Mouse (Mus musculus): ENCODE data around the gene Acy3.
"Not testable (repeated sequence)": the region's sequence is repeated elsewhere in the genome, so short reads cannot be mapped to it uniquely, and the experiment has no call there.

The Acy3 gene

GRCm38 (mm10) chr19:3986334-3986733 lies at the start of gene Acy3:
Gene Acy3 (plus strand): TSS chr19:3986570.
- no peak for DNase-seq

GRCm38 (mm10) chr19:3942315-3942714 lies 44.1 kb upstream of the Acy3 start:
- no peak for DNase-seq

- peak; percentile 63 to 68 for DNase-seq
These were observed 43.2 kb upstream of the Acy3 start for GRCm38 (mm10) chr19:3942986-3943735.

- peak; percentile 77 for DNase-seq
These were observed 40.4 kb upstream of the Acy3 start for GRCm38 (mm10) chr19:3945872-3946564.

GRCm38 (mm10) chr19:3946715-3947114 lies 39.7 kb upstream of the Acy3 start:
- DNase-seq: peak; percentile 67

- no peak for DNase-seq
These were observed 38.6 kb upstream of the Acy3 start for GRCm38 (mm10) chr19:3947813-3948212.

GRCm38 (mm10) chr19:3948546-3948945 lies 37.8 kb upstream of the Acy3 start:
- no peak for DNase-seq

- DNase-seq: no peak
These were observed 36.0 kb upstream of the Acy3 start for GRCm38 (mm10) chr19:3950331-3950730.

GRCm38 (mm10) chr19:3951461-3951860 lies 34.9 kb upstream of the Acy3 start:
- DNase-seq: no peak

GRCm38 (mm10) chr19:3952099-3952498 lies 34.3 kb upstream of the Acy3 start:
- no peak for DNase-seq

GRCm38 (mm10) chr19:3955033-3955432 lies 31.3 kb upstream of the Acy3 start:
- DNase-seq: no peak

- no peak for DNase-seq
These were observed 30.6 kb upstream of the Acy3 start for GRCm38 (mm10) chr19:3955804-3956203.

- DNase-seq: not testable (repeated sequence)
These were observed 28.9 kb upstream of the Acy3 start for GRCm38 (mm10) chr19:3957296-3958036.

GRCm38 (mm10) chr19:3958470-3958869 lies 27.9 kb upstream of the Acy3 start, which contains the start of gene Aldh3b3:
Gene Aldh3b3 (plus strand): TSS chr19:3958645.
- DNase-seq: no peak

GRCm38 (mm10) chr19:3959030-3959429 lies 27.3 kb upstream of the Acy3 start:
- no peak for DNase-seq

- no peak for DNase-seq
These were observed 26.2 kb upstream of the Acy3 start for GRCm38 (mm10) chr19:3960211-3960610.

- not testable (repeated sequence) for DNase-seq
These were observed 24.6 kb upstream of the Acy3 start for GRCm38 (mm10) chr19:3961805-3962204.

- DNase-seq: no peak
These were observed 23.9 kb upstream of the Acy3 start for GRCm38 (mm10) chr19:3962469-3962868.

- no peak for DNase-seq
These were observed 22.3 kb upstream of the Acy3 start for GRCm38 (mm10) chr19:3964030-3964429.

- no peak for DNase-seq
These were observed 19.9 kb upstream of the Acy3 start for GRCm38 (mm10) chr19:3966330-3967075.

GRCm38 (mm10) chr19:3967258-3967657 lies 19.1 kb upstream of the Acy3 start:
- no peak for DNase-seq

- DNase-seq: no peak
These were observed 14.1 kb upstream of the Acy3 start, which contains the start of gene Aldh3b2 for GRCm38 (mm10) chr19:3972229-3972628. Gene Aldh3b2 (plus strand): TSS chr19:3972328.

GRCm38 (mm10) chr19:3974608-3975007 lies 11.8 kb upstream of the Acy3 start:
- DNase-seq: not testable (repeated sequence)

All from thymus, postnatal 36 days (tissue).